Mouse (Mus musculus): ENCODE results near the gene Fbxw8. TPM values are rescaled to one million over a fixed set of nuclear protein-coding genes. Genes with fewer than 3 reads are reported as not detected.

The Fbxw8 gene
- polyA plus RNA-seq, 1 experiment: 20.3 TPM

GRCm38 (mm10) chr5:118043761-118044160 is 111.5 kb downstream of the Fbxw8 start:
- peaks cover 7% of the 10 kb centered on the region; the same call in 1 of the 2 replicates for H3K4me1 ChIP-seq (ENCODE audit: control insufficient read depth, insufficient read depth, insufficient read length)
- no peak for DNase-seq (ENCODE audit: low read depth in 1 of 2, low spot score in 2 of 2)
- no peaks in the 10 kb centered on the region for H3K36me3 ChIP-seq (ENCODE audit: control insufficient read depth, insufficient read depth, low read length)
- no peak overlapping the region for H3K4me3 ChIP-seq (ENCODE audit: extremely low read depth, insufficient read depth, insufficient read length)
- WGBS: 88% methylated on average over 4 of the region's 4 CpGs
- H3K27ac ChIP-seq (ENCODE audit: insufficient read depth, low read length): no peak overlapping the region
- no peaks in the 10 kb centered on the region for H3K27me3 ChIP-seq (ENCODE audit: control insufficient read depth, insufficient read depth, low read length)
- TF ChIP-seq CTCF (IDR thresholded peaks at IDR 0.05; ENCODE audit: extremely low read depth, insufficient read depth, insufficient read length, insufficient replicate concordance) (no peak), POLR2A (IDR thresholded peaks at IDR 0.05; ENCODE audit: low read depth, low read length) (no peak)

GRCm38 (mm10) chr5:118042599-118042998 is 112.7 kb downstream of the Fbxw8 start:
- 87% methylated on average over 6 of the region's 6 CpGs for whole genome bisulfite sequencing
- Histone ChIP-seq H3K27me3 (ENCODE audit: control insufficient read depth, insufficient read depth, low read length) (no peaks in the 10 kb centered on the region), H3K36me3 (ENCODE audit: control insufficient read depth, insufficient read depth, low read length) (no peaks in the 10 kb centered on the region), H3K27ac (ENCODE audit: insufficient read depth, low read length) (no peak overlapping the region), H3K4me1 (ENCODE audit: control insufficient read depth, insufficient read depth, insufficient read length) (peaks cover 6% of the 10 kb centered on the region; the same call in 1 of the 2 replicates), H3K4me3 (ENCODE audit: extremely low read depth, insufficient read depth, insufficient read length) (no peak overlapping the region)
- DNase-seq (ENCODE audit: low read depth in 1 of 2, low spot score in 2 of 2): no peak
- TF ChIP-seq CTCF (IDR thresholded peaks at IDR 0.05; ENCODE audit: extremely low read depth, insufficient read depth, insufficient read length, insufficient replicate concordance) (no peak), POLR2A (IDR thresholded peaks at IDR 0.05; ENCODE audit: low read depth, low read length) (no peak)

- DNase-seq (ENCODE audit: low read depth in 1 of 2, low spot score in 2 of 2): no peak
- 93% methylated on average over 12 of the region's 12 CpGs for WGBS
- TF ChIP-seq CTCF (IDR thresholded peaks at IDR 0.05; ENCODE audit: extremely low read depth, insufficient read depth, insufficient read length, insufficient replicate concordance) (no peak), POLR2A (IDR thresholded peaks at IDR 0.05; ENCODE audit: low read depth, low read length) (no peak)
Observed at GRCm38 (mm10) chr5:118039241-118039668, 116.0 kb downstream of the Fbxw8 start.

GRCm38 (mm10) chr5:118037798-118038484 is 117.3 kb downstream of the Fbxw8 start:
- no peak overlapping the region for H3K4me3 ChIP-seq (ENCODE audit: extremely low read depth, insufficient read depth, insufficient read length)
- no peak for TF ChIP-seq POLR2A (IDR thresholded peaks at IDR 0.05; ENCODE audit: low read depth, low read length)
- no peak for TF ChIP-seq CTCF (IDR thresholded peaks at IDR 0.05; ENCODE audit: extremely low read depth, insufficient read depth, insufficient read length, insufficient replicate concordance)
- no peaks in the 10 kb centered on the region for H3K36me3 ChIP-seq (ENCODE audit: control insufficient read depth, insufficient read depth, low read length)
- peaks cover 4% of the 10 kb centered on the region; the same call in 1 of the 2 replicates for H3K4me1 ChIP-seq (ENCODE audit: control insufficient read depth, insufficient read depth, insufficient read length)
- WGBS: 17% methylated on average over 10 of the region's 10 CpGs
- H3K27ac ChIP-seq (ENCODE audit: insufficient read depth, low read length): no peak overlapping the region
- H3K27me3 ChIP-seq (ENCODE audit: control insufficient read depth, insufficient read depth, low read length): no peaks in the 10 kb centered on the region
- no peak for DNase-seq (ENCODE audit: low read depth in 1 of 2, low spot score in 2 of 2)

More at GRCm38 (mm10) chr5:118039241-118039668, 116.0 kb downstream of the Fbxw8 start:
- Histone ChIP-seq H3K4me3 (ENCODE audit: extremely low read depth, insufficient read depth, insufficient read length) (no peak overlapping the region), H3K27me3 (ENCODE audit: control insufficient read depth, insufficient read depth, low read length) (no peaks in the 10 kb centered on the region), H3K27ac (ENCODE audit: insufficient read depth, low read length) (no peak overlapping the region), H3K36me3 (ENCODE audit: control insufficient read depth, insufficient read depth, low read length) (no peaks in the 10 kb centered on the region), H3K4me1 (ENCODE audit: control insufficient read depth, insufficient read depth, insufficient read length) (peaks cover 4% of the 10 kb centered on the region; the same call in 1 of the 2 replicates)

GRCm38 (mm10) chr5:118036888-118037797 is 118.1 kb downstream of the Fbxw8 start:
- H3K4me3 ChIP-seq (ENCODE audit: extremely low read depth, insufficient read depth, insufficient read length): no peak overlapping the region
- no peak for TF ChIP-seq CTCF (IDR thresholded peaks at IDR 0.05; ENCODE audit: extremely low read depth, insufficient read depth, insufficient read length, insufficient replicate concordance)
- TF ChIP-seq POLR2A (IDR thresholded peaks at IDR 0.05; ENCODE audit: low read depth, low read length): no peak
- 47% methylated on average over 25 of the region's 25 CpGs for WGBS
- H3K27ac ChIP-seq (ENCODE audit: insufficient read depth, low read length): 0 out of 2 replicates have a peak overlapping the region, but pooled peaks have one; percentile 25
- no peaks in the 10 kb centered on the region for H3K36me3 ChIP-seq (ENCODE audit: control insufficient read depth, insufficient read depth, low read length)
- peak; percentile 29 to 39 for DNase-seq (ENCODE audit: low read depth in 1 of 2, low spot score in 2 of 2)
- H3K4me1 ChIP-seq (ENCODE audit: control insufficient read depth, insufficient read depth, insufficient read length): peaks cover 4% of the 10 kb centered on the region; the same call in 1 of the 2 replicates
- H3K27me3 ChIP-seq (ENCODE audit: control insufficient read depth, insufficient read depth, low read length): no peaks in the 10 kb centered on the region

GRCm38 (mm10) chr5:118035786-118036185 is 119.5 kb downstream of the Fbxw8 start:
- no peak overlapping the region for H3K27ac ChIP-seq (ENCODE audit: insufficient read depth, low read length)
- peaks cover 4% of the 10 kb centered on the region; the same call in 1 of the 2 replicates for H3K4me1 ChIP-seq (ENCODE audit: control insufficient read depth, insufficient read depth, insufficient read length)
- TF ChIP-seq POLR2A (IDR thresholded peaks at IDR 0.05; ENCODE audit: low read depth, low read length): no peak
- no peak for TF ChIP-seq CTCF (IDR thresholded peaks at IDR 0.05; ENCODE audit: extremely low read depth, insufficient read depth, insufficient read length, insufficient replicate concordance)
- H3K27me3 ChIP-seq (ENCODE audit: control insufficient read depth, insufficient read depth, low read length): no peaks in the 10 kb centered on the region
- 62% methylated on average over 3 of the region's 3 CpGs for WGBS
- no peaks in the 10 kb centered on the region for H3K36me3 ChIP-seq (ENCODE audit: control insufficient read depth, insufficient read depth, low read length)
- no peak overlapping the region for H3K4me3 ChIP-seq (ENCODE audit: extremely low read depth, insufficient read depth, insufficient read length)
- DNase-seq (ENCODE audit: low read depth in 1 of 2, low spot score in 2 of 2): no peak
